Mouse (Mus musculus): ENCODE data around the gene Pef1. TPM values are rescaled to one million over a fixed set of nuclear protein-coding genes. Genes with fewer than 3 reads are reported as not detected.

Gene Pef1
- polyA plus RNA-seq, 1 experiment from 2014 or later: 72.0 TPM

GRCm38 (mm10) chr4:130171951-130172765 lies 69.8 kb downstream of the Pef1 start:
- Histone ChIP-seq H3K4me3 (replicated peaks) (no peak overlapping the region), H3K9ac (replicated peaks) (no peak overlapping the region), H3K4me2 (replicated peaks) (no peak overlapping the region), H3K36me3 (no peaks in the 10 kb centered on the region), H3K27ac (no peak overlapping the region), H3K4me1 (replicated peaks) (peaks cover 33% of the 10 kb centered on the region), H3K27me3 (peaks cover 45% of the 10 kb centered on the region), H3K9me3 (no peaks in the 10 kb centered on the region)
- WGBS: 74% methylated on average over 9 of the region's 11 CpGs
- no peak for ATAC-seq

GRCm38 (mm10) chr4:130173060-130173822 lies 70.9 kb downstream of the Pef1 start:
- Histone ChIP-seq H3K4me1 (replicated peaks) (peaks cover 26% of the 10 kb centered on the region), H3K27me3 (peaks cover 40% of the 10 kb centered on the region), H3K4me3 (replicated peaks) (no peak overlapping the region), H3K9ac (replicated peaks) (no peak overlapping the region), H3K36me3 (no peaks in the 10 kb centered on the region), H3K4me2 (replicated peaks) (no peak overlapping the region), H3K27ac (no peak overlapping the region), H3K9me3 (no peaks in the 10 kb centered on the region)
- no peak for ATAC-seq
- 72% methylated on average over 11 of the region's 11 CpGs for WGBS

- no peak overlapping the region for H3K4me3 ChIP-seq (replicated peaks)
- 51% methylated on average over 19 of the region's 19 CpGs for WGBS
- peaks cover 40% of the 10 kb centered on the region for H3K27me3 ChIP-seq
- no peak overlapping the region for H3K4me2 ChIP-seq (replicated peaks)
- H3K9ac ChIP-seq (replicated peaks): no peak overlapping the region
- no peak for ATAC-seq
- peaks cover 19% of the 10 kb centered on the region for H3K4me1 ChIP-seq (replicated peaks)
- H3K27ac ChIP-seq: no peak overlapping the region
- no peaks in the 10 kb centered on the region for H3K36me3 ChIP-seq
- no peaks in the 10 kb centered on the region for H3K9me3 ChIP-seq
Measured at GRCm38 (mm10) chr4:130173911-130174311, 71.6 kb downstream of the Pef1 start.

GRCm38 (mm10) chr4:130174335-130175031 lies 72.1 kb downstream of the Pef1 start:
- peaks cover 40% of the 10 kb centered on the region for H3K27me3 ChIP-seq
- 0 out of 2 replicates have a peak, but pooled peaks have one; percentile 27 for ATAC-seq
- WGBS: 4% methylated on average over 25 of the region's 25 CpGs
- peak overlapping the region; percentile 34; the same call in 1 of the 2 replicates for H3K4me2 ChIP-seq (replicated peaks)
- H3K9me3 ChIP-seq: no peaks in the 10 kb centered on the region
- H3K4me1 ChIP-seq (replicated peaks): peaks cover 19% of the 10 kb centered on the region
- H3K4me3 ChIP-seq (replicated peaks): peak overlapping the region; percentile 13; the same call in 1 of the 2 replicates
- no peak overlapping the region for H3K9ac ChIP-seq (replicated peaks)
- no peaks in the 10 kb centered on the region for H3K36me3 ChIP-seq
- H3K27ac ChIP-seq: no peak overlapping the region

GRCm38 (mm10) chr4:130175072-130175711 lies 72.8 kb downstream of the Pef1 start, which contains the start of gene Tinagl1:
Tinagl1 (minus strand) TSS chr4:130175122.
- Histone ChIP-seq H3K4me1 (replicated peaks) (peaks cover 19% of the 10 kb centered on the region), H3K27ac (no peak within 1 kb of the TSS), H3K27me3 (peaks cover 40% of the 10 kb centered on the region), H3K4me2 (replicated peaks) (peak within 1 kb of the TSS; percentile 34; the same call in 1 of the 2 replicates), H3K4me3 (replicated peaks) (peak within 1 kb of the TSS; percentile 13; the same call in 1 of the 2 replicates), H3K36me3 (no peaks in the 10 kb centered on the region), H3K9ac (replicated peaks) (no peak within 1 kb of the TSS), H3K9me3 (no peaks in the 10 kb centered on the region)
- ATAC-seq: no peak
- WGBS: 2% methylated on average over 14 of the region's 14 CpGs

- Histone ChIP-seq H3K4me2 (replicated peaks) (no peak overlapping the region), H3K27me3 (peaks cover 40% of the 10 kb centered on the region), H3K27ac (no peak overlapping the region), H3K4me1 (replicated peaks) (peaks cover 19% of the 10 kb centered on the region), H3K4me3 (replicated peaks) (no peak overlapping the region), H3K9ac (replicated peaks) (no peak overlapping the region), H3K36me3 (no peaks in the 10 kb centered on the region), H3K9me3 (no peaks in the 10 kb centered on the region)
- no peak for ATAC-seq
- 86% methylated on average over 5 of the region's 5 CpGs for WGBS
Measured at GRCm38 (mm10) chr4:130176156-130176720, 73.9 kb downstream of the Pef1 start.

GRCm38 (mm10) chr4:130177087-130177486 lies 74.7 kb downstream of the Pef1 start:
- H3K27ac ChIP-seq: no peak overlapping the region
- 83% methylated on average over 4 of the region's 4 CpGs for WGBS

GRCm38 (mm10) chr4:130177536-130177935 lies 75.2 kb downstream of the Pef1 start:
- H3K4me1 ChIP-seq (replicated peaks): peaks cover 19% of the 10 kb centered on the region
- no peak overlapping the region for H3K9ac ChIP-seq (replicated peaks)
- no peak for ATAC-seq
- no peaks in the 10 kb centered on the region for H3K9me3 ChIP-seq
- H3K36me3 ChIP-seq: no peaks in the 10 kb centered on the region
- no peak overlapping the region for H3K4me3 ChIP-seq (replicated peaks)
- H3K27me3 ChIP-seq: peaks cover 40% of the 10 kb centered on the region
- H3K4me2 ChIP-seq (replicated peaks): no peak overlapping the region
- WGBS: 64% methylated on average over 7 of the region's 7 CpGs
- H3K27ac ChIP-seq: no peak overlapping the region

More at GRCm38 (mm10) chr4:130177087-130177486, 74.7 kb downstream of the Pef1 start:
- Histone ChIP-seq H3K36me3 (no peaks in the 10 kb centered on the region), H3K27me3 (peaks cover 40% of the 10 kb centered on the region), H3K9ac (replicated peaks) (no peak overlapping the region), H3K4me1 (replicated peaks) (peaks cover 19% of the 10 kb centered on the region), H3K4me2 (replicated peaks) (no peak overlapping the region), H3K9me3 (no peaks in the 10 kb centered on the region), H3K4me3 (replicated peaks) (no peak overlapping the region)
- no peak for ATAC-seq

Other genes with a start within 250 kb of the Pef1 start
- not detected in 2 replicates for gene Spocd1, start 173.3 kb upstream of the Pef1 start, polyA plus RNA-seq (2015; fragmentation: Nextera tagmentation; extraction: Ambion mirVana)
- gene Adgrb2, start 117.7 kb upstream of the Pef1 start, polyA plus RNA-seq (2015; fragmentation: Nextera tagmentation; extraction: Ambion mirVana): 7.0 and 11.0 TPM in 2 replicates
- gene Col16a1, start 54.7 kb upstream of the Pef1 start, polyA plus RNA-seq (2015; fragmentation: Nextera tagmentation; extraction: Ambion mirVana): 2.9 and 3.4 TPM in 2 replicates
- gene Hcrtr1, start 36.8 kb downstream of the Pef1 start, polyA plus RNA-seq (2015; fragmentation: Nextera tagmentation; extraction: Ambion mirVana): 0.41 and 0.94 TPM in 2 replicates
- 2.4 and 2.5 TPM in 2 replicates for gene Tinagl1, start 72.6 kb downstream of the Pef1 start, polyA plus RNA-seq (2015; fragmentation: Nextera tagmentation; extraction: Ambion mirVana)
- 0.24 TPM in 1 of 2 replicates, not detected in the other for gene Gm853, start 119.8 kb downstream of the Pef1 start, polyA plus RNA-seq (2015; fragmentation: Nextera tagmentation; extraction: Ambion mirVana)
- gene Serinc2, start 176.6 kb downstream of the Pef1 start, polyA plus RNA-seq (2015; fragmentation: Nextera tagmentation; extraction: Ambion mirVana): 67.2 and 70.8 TPM in 2 replicates
- gene Fabp3, start 206.0 kb downstream of the Pef1 start, polyA plus RNA-seq (2015; fragmentation: Nextera tagmentation; extraction: Ambion mirVana): 103 and 116 TPM in 2 replicates
- gene Gm10570, start 206.1 kb downstream of the Pef1 start, polyA plus RNA-seq (2015; fragmentation: Nextera tagmentation; extraction: Ambion mirVana): 0.58 and 0.59 TPM in 2 replicates